Mouse (Mus musculus): ENCODE data around the gene Csnk2a2. TPM values are rescaled to one million over a fixed set of nuclear protein-coding genes. Genes with fewer than 3 reads are reported as not detected.

The Csnk2a2 gene
- 113 TPM in 2 replicates for total RNA-seq (2015)
- total RNA-seq (2017) = 30.0 and 33.1 TPM in 2 replicates

GRCm38 (mm10) chr8:95490006-95490405 lies at the start of gene Csnk2a2:
Csnk2a2 (minus strand) TSS chr8:95490039.
- ATAC-seq (replicated peaks; ENCODE audit: poor library complexity) = no peak

DNA sequence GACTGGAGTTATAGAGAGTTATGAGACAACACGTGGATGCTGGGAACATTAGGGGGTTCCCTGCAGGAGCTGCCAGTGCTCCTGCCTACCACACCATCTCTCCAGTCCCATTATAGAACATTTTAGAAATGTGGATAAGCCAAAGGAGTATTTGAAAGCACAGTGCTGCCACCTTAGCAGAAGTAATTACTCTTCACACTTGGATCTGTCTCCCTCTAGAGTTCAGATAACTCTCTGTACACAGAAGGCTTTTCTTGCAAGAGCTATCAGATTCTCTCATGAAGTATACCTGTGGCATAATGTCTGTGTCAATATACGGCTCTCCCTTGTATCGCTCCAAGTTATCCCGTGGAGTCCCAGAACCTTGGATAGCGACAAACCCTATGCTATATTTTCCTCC lies 49.6 kb upstream of the Csnk2a2 start:
- ATAC-seq (replicated peaks; ENCODE audit: poor library complexity) = no peak

- ATAC-seq (replicated peaks; ENCODE audit: poor library complexity) = peak; percentile 92
These were observed 43.9 kb upstream of the Csnk2a2 start, which contains the start of gene Ccdc113 for GRCm38 (mm10) chr8:95533584-95534387. Ccdc113 (plus strand) TSS chr8:95534085.

GRCm38 (mm10) chr8:95532206-95532605 lies 42.4 kb upstream of the Csnk2a2 start:
- no peak for ATAC-seq (replicated peaks; ENCODE audit: poor library complexity)

GRCm38 (mm10) chr8:95528750-95529310 lies 39.0 kb upstream of the Csnk2a2 start:
- ATAC-seq (replicated peaks; ENCODE audit: poor library complexity) = peak; percentile 39; the same call in 1 of the 2 replicates

- ATAC-seq (replicated peaks; ENCODE audit: poor library complexity) = no peak
These were observed 38.4 kb upstream of the Csnk2a2 start for GRCm38 (mm10) chr8:95528194-95528593.

DNA sequence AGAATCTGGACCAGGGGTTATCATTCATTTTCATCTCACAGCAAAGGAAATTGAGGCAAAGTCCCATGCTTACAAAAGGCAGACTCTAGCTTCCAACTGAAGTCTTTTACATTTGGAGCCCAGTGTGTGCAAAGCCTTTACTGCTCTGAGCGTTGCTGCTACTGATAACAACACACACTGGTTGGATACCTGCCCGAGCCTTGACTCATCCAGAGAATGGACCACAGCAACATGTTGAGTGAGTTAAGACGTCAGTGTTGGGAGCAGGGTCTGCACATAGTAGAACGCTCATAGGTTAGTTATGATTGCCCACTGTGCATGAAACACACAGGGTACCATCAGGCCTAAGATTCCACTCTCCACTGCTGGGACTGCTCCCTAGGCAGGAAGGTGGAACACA lies 34.2 kb upstream of the Csnk2a2 start:
- no peak for ATAC-seq (replicated peaks; ENCODE audit: poor library complexity)

GRCm38 (mm10) chr8:95516928-95517327 lies 27.1 kb upstream of the Csnk2a2 start:
- ATAC-seq (replicated peaks; ENCODE audit: poor library complexity) = no peak

- no peak for ATAC-seq (replicated peaks; ENCODE audit: poor library complexity)
These were observed 23.4 kb upstream of the Csnk2a2 start for GRCm38 (mm10) chr8:95513219-95513618.

DNA sequence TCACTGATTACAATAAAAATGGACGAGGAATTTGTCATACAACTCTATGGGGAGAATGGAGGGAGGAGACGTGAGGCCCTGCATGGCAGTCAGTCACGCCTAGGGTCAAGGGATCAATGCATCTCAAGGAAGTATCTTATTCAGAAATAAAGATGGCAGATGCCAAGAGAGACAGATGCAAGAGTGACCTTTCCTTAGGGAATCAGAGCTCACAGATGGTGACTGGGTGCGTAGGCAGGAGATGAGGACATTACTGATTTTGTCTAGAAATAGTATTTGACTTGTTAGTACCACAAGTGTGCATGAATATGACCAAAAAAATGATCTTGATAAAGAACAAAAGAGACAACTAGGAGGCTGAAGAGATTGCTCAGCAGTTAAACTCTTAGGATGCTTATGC lies 22.4 kb upstream of the Csnk2a2 start:
- no peak for ATAC-seq (replicated peaks; ENCODE audit: poor library complexity)

GRCm38 (mm10) chr8:95506245-95506644 lies 16.4 kb upstream of the Csnk2a2 start:
- peak; percentile 31; the same call in 1 of the 2 replicates for ATAC-seq (replicated peaks; ENCODE audit: poor library complexity)

DNA sequence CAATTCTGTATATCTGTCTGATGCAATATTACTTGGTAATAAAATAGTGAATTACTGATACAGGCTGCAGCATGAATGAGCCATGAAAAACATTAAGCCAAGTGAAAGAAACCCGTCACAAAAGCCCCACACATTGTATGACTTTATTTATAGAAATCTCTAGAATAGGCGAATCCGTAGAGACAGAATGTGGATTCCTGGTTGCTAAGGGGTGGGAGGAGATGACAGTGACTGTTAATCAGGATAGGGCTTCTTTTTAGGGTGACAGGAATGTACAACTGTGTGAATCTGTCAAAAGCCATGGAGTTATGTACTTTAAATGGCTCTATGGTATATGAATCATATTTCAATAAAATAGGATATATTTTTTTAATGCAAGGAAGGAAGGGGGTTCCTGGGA lies 15.8 kb upstream of the Csnk2a2 start:
- ATAC-seq (replicated peaks; ENCODE audit: poor library complexity) = no peak

DNA sequence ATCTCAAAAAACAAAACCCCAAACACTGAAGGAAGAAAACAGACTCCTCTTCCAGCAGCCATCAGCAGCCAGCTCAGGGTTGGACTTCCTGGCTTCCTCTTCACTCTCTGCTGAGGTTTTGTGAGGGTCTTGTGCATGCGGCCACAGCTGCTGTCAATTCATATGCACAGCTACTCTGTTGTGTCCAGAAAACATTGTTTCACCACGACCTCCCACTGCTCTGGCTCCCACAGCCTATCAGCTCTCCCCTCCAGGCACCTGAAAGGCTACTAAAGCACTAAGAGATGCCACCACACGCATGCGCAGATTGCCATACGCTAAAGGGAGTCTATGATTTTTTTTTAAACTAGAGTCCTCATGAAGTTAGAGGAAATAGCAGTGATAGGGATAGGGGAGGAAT lies 15.0 kb upstream of the Csnk2a2 start:
- no peak for ATAC-seq (replicated peaks; ENCODE audit: poor library complexity)

DNA sequence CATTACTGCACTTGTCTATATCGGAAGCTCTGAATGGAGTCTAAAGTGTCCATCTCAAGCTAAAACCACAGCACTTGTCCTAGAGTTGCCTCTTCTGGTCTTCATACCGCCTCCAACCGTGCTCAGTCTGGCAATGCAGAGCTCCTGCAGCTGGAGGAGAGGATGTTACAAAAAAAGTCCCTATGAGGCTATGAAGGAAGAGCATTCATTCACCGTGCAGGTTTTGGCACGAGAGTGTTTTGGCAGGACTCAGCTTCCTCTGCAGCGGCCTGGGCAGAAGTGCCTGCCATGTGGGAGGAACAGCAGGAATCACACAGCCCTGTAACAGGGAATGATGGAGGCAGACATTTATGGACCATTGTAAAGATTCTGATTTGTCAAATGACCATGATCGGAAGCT lies 12.6 kb upstream of the Csnk2a2 start:
- ATAC-seq (replicated peaks; ENCODE audit: poor library complexity) = no peak

DNA sequence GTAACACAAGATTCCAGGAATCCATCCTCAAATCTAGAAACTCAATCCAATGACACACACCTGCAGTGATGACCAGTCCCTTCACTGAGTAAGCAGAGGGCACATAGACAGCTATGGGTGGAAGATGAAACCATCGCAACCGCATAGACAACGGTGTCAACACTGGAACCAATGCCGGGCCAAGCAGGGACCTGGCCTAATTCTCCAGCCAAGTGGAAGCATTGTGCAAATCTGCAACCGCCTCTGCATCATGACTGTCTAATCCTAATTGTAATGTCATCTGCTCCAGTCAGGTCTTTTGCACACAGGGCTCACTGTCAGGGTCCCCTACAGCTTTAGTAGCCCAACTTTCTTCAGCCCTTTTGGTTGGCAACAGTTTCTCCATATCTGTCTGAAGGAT lies 10.6 kb upstream of the Csnk2a2 start:
- no peak for ATAC-seq (replicated peaks; ENCODE audit: poor library complexity)

DNA sequence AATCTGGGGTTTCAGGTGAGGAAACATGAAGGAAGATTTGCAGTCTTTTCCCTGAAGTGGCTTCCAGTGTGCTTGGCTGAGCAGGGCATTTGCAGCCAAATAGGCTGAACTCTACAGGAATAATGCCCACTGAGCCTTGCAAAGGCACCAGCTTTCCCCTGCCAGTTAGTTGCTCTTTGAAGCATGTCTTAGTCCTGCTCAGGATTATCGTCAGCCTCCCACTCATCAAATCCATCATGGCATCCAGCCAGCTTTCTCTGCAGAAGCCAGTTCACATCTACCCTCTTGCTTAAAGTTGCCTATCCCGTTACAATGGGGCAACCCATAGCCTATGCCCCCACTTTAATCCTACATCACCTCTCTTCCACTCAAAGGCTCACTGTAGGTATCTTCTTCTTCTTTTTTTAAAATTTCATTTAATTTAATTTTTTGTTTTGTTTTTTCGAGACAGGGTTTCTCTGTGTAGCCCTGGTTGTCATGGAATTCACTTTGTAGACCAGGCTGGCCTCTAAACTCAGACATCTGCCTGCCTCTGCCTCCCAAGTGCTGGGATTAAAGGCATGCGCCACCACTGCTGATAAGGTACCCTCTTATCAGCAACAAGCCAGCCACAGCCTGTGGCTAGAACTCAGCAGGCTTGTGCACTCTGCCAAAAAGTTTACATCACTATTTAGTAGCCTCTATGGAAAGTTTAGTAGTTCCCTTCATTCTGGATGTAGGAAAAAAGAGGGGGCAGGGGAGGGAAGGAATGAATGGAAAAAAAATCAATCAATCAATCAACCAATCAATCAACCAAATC lies 9.6 kb upstream of the Csnk2a2 start:
- ATAC-seq (replicated peaks; ENCODE audit: poor library complexity) = peak; percentile 61; the same call in 1 of the 2 replicates

DNA sequence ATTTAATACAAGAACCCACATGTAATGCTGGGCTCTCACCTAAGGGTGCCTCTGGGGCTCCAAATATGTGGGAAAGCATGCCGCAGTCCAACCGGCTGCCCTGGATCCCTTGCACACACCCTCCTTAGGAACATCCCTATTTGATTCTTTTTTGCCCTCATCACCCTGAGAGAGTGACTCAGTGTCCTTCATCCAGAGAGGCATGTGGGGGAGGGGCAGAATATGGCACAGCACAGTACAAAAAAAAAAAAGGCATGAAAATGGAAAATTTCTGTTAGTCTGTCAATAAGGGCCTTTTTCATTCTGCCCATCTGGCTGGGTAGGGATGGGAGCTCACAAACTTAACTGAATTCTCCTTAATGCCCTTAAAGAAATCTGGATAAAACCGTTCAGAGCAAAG lies 8.0 kb upstream of the Csnk2a2 start:
- no peak for ATAC-seq (replicated peaks; ENCODE audit: poor library complexity)

DNA sequence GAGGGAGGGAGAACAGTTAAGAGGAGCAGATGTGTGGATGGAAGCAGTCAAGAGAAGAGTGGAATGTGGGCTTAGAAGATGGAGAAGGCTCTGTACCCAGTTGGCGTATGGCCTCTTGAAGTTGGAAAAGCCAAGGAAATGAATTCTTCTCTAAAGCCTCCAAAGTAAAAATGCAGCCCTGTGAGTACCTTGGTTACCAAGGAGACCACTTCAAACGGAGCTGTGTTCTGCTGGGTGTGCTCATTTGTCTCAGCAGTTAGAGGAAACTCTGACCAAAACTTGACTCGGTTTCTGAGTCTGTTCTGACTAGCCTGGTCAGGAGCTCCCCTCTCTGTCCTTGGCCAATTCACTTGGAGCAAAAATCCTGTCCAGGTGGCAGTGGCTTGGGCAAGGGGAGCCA lies 6.6 kb upstream of the Csnk2a2 start:
- ATAC-seq (replicated peaks; ENCODE audit: poor library complexity) = no peak

DNA sequence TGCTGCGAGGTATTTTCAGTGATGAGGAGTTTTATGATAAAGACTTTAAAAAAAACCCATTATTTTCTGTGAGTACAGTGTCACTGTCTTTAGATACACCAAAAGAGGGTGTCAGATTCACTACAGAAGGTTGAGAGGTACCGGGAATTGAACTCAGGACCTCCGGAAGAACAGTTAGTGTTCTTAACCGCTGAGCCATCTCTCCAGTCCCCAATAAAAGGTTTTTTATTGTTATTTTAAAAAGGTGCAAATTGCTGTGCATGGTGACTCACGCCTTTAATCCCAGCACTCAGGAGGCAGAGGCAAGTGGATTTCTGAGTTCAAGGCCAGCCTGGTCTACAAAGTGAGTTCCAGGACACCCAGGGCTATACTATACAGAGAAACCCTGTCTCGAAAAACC lies 5.6 kb upstream of the Csnk2a2 start:
- ATAC-seq (replicated peaks; ENCODE audit: poor library complexity) = no peak

- ATAC-seq (replicated peaks; ENCODE audit: poor library complexity) = no peak
These were observed 2.2 kb upstream of the Csnk2a2 start for GRCm38 (mm10) chr8:95492057-95492456.

- ATAC-seq (replicated peaks; ENCODE audit: poor library complexity) = peak; percentile 98
These were observed 1.0 kb downstream of the Csnk2a2 start for GRCm38 (mm10) chr8:95488698-95489332.

Measured in megakaryocyte progenitor cell, adult 5-6 weeks (primary cell).